In the genomic region with DNA sequence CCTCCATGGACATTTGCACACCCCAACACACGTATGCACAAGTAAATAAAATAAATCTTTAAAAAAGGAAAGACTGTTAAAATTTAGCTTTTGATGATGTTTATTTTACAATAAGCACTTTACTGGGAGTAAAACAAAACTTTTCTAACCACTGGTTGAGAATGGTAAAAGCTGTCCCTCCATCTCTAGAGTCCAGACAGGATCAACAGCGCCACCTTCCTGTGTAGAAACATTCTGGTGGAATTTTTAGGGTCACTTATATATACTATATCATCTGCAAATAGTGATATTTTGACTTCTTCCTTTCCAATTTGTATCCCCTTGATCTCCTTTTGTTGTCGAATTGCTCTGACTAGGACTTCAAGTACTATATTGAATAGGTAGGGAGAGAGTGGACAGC, we compare ENCODE assay signal across 10 mouse cellular contexts. TPM values are rescaled to one million over a fixed set of nuclear protein-coding genes. Genes with fewer than 3 reads are reported as not detected.
A peak's percentile ranks its signal among the peaks of the same experiment; 100 is the strongest.
DNase-seq lines count a peak whose midpoint lies in the region; ATAC-seq and TF ChIP-seq lines count a peak whose summit lies in the region.
"Not testable (repeated sequence)": the region's sequence is repeated elsewhere in the genome, so short reads cannot be mapped to it uniquely, and the experiment has no call there.
"Had no signal": no experiment of that assay in that cellular context is flagged by ENCODE, and none has a peak within 500 bp of the region (broad histone marks: within the 10 kb centered on the region; RNA-seq: fewer than 3 reads in every experiment).

No protein-coding gene starts in this region.

- not testable (repeated sequence) for H3K4me1 ChIP-seq in embryonic facial prominence, embryonic 11.5 days (ENCODE audit: control insufficient read depth, insufficient read depth, low read length)

- not testable (repeated sequence) for H3K9me3 ChIP-seq in embryonic facial prominence, embryonic 11.5 days (replicated peaks; ENCODE audit: control insufficient read depth, low read length)

- intact Hi-C loops in heart, postnatal 10 days (cut with DNase I) = loop anchor here (1.0 kb wide), 1 partner anchor 357 kb away; no protein-coding TSS in a partner anchor

- H3K27ac ChIP-seq in embryonic facial prominence, embryonic 11.5 days (replicated peaks; ENCODE audit: low read depth, low read length); layer of hippocampus, adult 2 months: not testable (repeated sequence)

- H3K27me3 ChIP-seq in embryonic facial prominence, embryonic 11.5 days (ENCODE audit: control insufficient read depth, insufficient read depth, low read length) = not testable (repeated sequence)

- peak; percentile 23 for DNase-seq in ES-CJ7 (ENCODE audit: low read depth, low spot score)
- DNase-seq in brain, adult 2 months (ENCODE audit: low read depth, low spot score) = peak; percentile 42
- peak; percentile 57 for DNase-seq in embryonic facial prominence, embryonic 11.5 days (ENCODE audit: low spot score)
- DNase-seq in heart, postnatal 10 days = peak; percentile 28 to 41
- DNase-seq in layer of hippocampus, adult 2 months (ENCODE audit: low spot score in 2 of 2) = not testable (repeated sequence)
- DNase-seq in lung, postnatal 14 days = peak; percentile 28
- peak; percentile 24 for DNase-seq in right cerebral cortex, postnatal 14 days
- DNase-seq in thymus, postnatal 4 days = peak; percentile 54

- not testable (repeated sequence) for H3K4me3 ChIP-seq in embryonic facial prominence, embryonic 11.5 days (ENCODE audit: low read depth, low read length); layer of hippocampus, adult 2 months

- not testable (repeated sequence) for ATAC-seq in embryonic facial prominence, embryonic 11.5 days (replicated peaks; ENCODE audit: insufficient number of reproducible peaks, low FRiP score, low TSS enrichment, low read depth)

- H3K4me2 ChIP-seq in embryonic facial prominence, embryonic 11.5 days (ENCODE audit: low read depth, low read length) = not testable (repeated sequence)

- H3K36me3 ChIP-seq in embryonic facial prominence, embryonic 11.5 days (replicated peaks; ENCODE audit: control insufficient read depth, insufficient read depth, low read depth, low read length) = not testable (repeated sequence)

- 83% methylated on average over 3 of the region's 3 CpGs for WGBS in embryonic facial prominence, embryonic 11.5 days

- peak; percentile 74 for TF ChIP-seq CTCF in layer of hippocampus, adult 2 months (conservative IDR thresholded peaks at IDR 0.05)

- H3K9ac ChIP-seq in embryonic facial prominence, embryonic 11.5 days (replicated peaks; ENCODE audit: low read length) = not testable (repeated sequence)

RNA-seq across cellular contexts. Expression of a gene that starts 38.6 kb away (rescaled TPM):
- 93.9 and 99.8 TPM in 2 replicates for polyA plus RNA-seq in embryonic facial prominence, embryonic 11.5 days (2014; fragmentation: Nextera tagmentation; extraction: Ambion mirVana)
- total RNA-seq in heart, postnatal 10 days (2021) = 10 to 100 TPM; 23.4 to 26.3 TPM
- 10 to 100 TPM; 22.6 to 23.6 TPM for total RNA-seq in layer of hippocampus, adult 2 months (2021)

RNA-seq across cellular contexts. Expression of a gene that starts 38.8 kb away (rescaled TPM):
- 309 and 334 TPM in 2 replicates for polyA plus RNA-seq in embryonic facial prominence, embryonic 11.5 days (2014; fragmentation: Nextera tagmentation; extraction: Ambion mirVana)
- 10 to 100 TPM; 85.3 to 92.4 TPM for total RNA-seq in heart, postnatal 10 days (2021)
- total RNA-seq in layer of hippocampus, adult 2 months (2021) = 100 to 1,000 TPM; 135 to 157 TPM

RNA-seq across cellular contexts. Expression of a gene that starts 56.5 kb away (rescaled TPM):
- polyA plus RNA-seq in embryonic facial prominence, embryonic 11.5 days (2014; fragmentation: Nextera tagmentation; extraction: Ambion mirVana) = 2.2 and 3.0 TPM in 2 replicates
- not detected for total RNA-seq in heart, postnatal 10 days (2021)
- total RNA-seq in layer of hippocampus, adult 2 months (2021) = 1 to 10 TPM; 1.5 to 2.6 TPM
- total RNA-seq: hematopoietic stem cell, adult 5-6 weeks; monocyte, adult 5-6 weeks had no signal
